Mouse (Mus musculus): Measurements from ENCODE around the gene Vegfb.

The Vegfb gene

DNA sequence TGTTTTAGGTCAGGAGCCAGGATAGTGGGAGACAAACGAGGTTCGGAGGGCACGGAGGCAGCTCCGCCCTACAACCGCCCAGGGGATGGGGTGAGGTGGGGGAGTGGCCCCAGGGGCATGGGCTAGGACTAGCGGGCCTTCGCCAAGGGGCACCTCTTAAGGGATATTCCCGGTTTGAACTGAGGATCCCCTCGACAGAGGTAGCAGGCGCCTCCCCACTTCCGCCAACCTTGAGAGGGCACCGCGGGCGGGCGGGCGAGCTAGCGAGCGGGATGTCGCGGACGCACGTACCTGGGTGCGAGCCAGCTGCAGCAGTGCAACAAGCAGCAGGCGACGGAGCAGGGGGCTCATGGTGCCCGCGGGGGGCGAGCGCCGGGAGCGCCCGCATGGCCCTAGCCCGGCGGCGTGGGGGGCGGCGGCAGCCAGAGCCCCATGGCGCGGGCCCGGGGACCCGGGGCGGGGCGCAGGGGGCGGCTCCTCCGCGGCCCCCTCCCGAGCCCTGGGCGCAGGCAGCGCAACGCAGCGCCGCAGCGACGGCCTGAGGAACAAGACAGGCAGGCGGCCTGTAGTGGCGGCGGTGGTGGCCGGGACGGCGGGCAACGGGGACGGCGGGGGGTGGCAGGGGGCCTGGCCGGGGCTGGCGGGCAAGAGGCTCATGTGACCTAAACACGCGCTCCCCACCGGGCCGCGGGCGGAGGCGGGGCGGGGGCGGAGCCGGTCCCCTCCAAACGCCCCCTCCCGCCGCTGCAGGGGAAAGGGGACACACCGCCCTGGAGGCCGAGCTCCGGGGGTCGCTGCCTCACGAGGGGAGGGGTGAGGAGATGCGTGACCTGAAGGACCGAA, at the start of gene Vegfb:
TSS of gene Vegfb (minus strand) at position 591 of the 843 bp plus-strand sequence.
- DNase-seq, result peak; percentile 68

DNA sequence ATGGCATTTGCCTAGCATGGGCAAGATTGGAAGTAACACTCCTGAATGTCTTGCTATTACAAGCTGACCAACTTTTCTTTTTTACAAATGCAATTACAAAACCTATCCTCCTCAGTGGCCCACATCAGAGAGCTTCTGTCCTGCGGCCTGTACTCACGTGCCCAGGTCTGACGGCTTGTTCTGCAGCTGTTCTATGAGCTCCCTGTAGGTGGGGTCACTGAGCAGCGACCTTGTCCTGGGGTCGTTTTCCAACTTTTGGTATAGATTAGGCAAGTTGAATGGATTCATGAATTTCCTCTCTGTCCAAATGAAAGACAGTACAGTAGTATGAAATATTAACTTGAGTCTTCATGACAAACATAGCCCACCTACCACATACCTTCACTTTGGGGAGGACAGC, 46.6 kb upstream of the Vegfb start:
- DNase-seq, result no peak

DNA sequence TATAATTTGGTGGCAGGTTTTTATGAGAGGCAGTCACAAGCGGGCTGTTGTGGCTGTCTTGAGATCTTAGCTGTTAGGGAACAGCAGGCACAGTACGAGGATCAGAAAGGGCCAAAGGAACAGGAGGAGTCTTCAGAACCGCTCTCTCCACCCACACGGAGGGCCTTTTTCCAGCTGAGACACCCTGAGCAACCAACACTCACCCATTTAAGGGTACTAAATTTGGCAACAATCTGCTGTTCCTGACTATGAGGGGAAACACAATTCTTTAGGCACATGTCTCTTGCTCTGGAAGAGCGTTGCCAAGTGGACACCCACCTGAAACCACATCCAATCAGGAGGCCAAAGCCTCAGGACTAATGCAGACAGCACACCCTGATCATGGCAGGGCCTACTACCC, 42.1 kb upstream of the Vegfb start:
- no peak for DNase-seq

DNA sequence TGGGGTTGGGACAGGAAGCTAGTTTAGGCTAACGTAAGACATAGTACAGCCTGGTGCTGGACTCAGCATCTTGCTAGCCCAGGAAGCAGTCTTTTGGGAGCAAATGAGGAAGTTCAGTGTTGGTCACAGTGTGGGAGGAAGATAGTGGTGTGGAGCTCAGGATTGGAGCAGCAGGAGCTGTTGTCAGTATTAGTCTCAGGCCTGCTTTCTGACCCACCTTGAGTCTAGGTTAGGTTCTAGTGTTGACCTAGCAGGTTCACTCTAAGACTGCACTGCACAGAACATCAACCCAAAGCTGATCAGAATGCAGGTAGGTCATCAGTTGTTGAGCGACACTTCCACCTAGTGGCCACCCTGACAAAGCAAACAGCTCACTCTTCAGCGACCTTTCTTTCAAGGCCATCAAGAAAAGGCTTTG, 32.8 kb upstream of the Vegfb start:
- DNase-seq, result peak; percentile 70

DNA sequence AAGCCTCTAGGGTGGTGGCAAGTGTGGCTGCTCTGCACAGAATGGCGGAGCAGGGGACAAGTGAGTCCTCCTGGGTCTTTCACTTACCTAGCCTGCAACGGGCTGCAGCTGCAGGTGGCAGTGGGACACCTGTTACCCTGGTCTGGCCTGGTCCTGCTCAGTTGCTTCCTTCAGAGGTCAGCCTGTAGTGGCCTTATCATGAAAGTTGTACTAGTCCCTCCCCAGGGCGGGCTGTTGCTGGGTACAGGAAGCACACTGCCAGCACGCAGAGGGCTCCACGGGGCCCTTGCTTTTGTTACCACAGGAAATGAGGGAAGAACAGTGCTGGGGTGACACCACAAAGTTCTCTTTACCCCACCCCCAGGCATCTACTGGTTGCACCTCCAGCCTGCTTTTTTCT, 31.7 kb upstream of the Vegfb start, which contains the start of gene Fermt3:
TSS of gene Fermt3 (minus strand) at position 279 of the 400 bp plus-strand sequence.
- peak; percentile 55 for DNase-seq

DNA sequence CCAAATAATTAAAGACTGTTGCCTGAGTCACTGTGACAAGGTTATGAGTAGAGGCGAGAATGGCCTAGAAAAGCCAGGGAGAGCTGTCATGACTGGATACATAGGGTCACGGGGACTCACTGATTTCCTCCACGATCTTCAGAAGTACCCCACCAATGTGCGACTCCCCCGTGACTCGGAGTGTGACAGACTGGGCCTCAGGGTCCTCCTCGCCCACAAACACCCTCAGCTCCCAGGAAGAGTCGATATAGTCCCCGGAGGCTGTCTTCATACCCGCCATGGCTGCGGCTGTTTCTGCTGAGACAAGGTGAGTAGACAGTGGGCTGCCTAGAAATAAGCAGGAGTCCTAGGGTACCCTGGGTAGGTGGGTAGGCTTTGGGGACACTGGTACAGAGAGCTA, 31.1 kb upstream of the Vegfb start:
- DNase-seq, result no peak

DNA sequence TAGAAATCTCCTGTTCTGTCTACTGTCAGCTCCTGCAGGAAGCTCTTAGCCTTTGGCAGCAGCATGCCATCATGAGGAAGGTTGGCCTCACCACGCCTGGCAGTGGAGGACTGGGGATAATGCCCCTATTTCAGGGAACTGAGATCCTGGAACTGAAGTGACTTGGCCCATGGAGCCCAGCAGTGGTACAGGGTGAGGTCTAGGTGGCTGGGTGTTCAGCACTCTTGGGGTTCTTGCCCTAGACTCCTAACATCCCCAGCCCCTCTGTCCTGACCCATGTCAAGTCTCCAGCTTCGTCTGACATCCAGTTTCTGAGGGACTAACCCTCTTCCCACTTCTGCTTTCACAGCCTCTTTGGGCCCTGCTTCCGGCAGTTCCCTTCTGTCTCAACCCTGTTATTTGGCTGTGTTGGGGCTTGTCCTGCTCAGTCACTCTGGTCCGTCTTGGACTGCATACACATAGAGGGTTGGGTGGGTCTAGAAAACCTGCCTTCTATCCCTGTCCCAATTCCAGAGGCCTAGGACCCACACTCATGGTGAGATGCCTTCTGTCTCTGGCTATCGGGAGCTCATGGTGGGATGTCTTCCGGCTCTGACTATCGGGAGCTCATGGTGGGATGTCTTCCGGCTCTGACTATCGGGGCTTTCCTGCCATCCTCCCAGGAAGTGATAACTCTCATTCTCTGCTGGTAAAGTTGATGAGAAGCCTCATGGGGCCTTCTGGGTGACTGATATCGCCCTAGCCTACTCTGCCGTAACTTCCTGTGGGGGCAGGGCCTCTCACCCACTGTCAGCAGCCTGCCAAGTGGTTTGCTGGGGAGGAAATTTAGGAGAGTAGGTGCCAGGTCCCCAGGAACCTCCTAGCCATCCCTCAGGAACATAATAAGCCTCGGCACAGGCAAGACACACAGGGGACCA, 30.3 kb upstream of the Vegfb start:
- no peak for DNase-seq

DNA sequence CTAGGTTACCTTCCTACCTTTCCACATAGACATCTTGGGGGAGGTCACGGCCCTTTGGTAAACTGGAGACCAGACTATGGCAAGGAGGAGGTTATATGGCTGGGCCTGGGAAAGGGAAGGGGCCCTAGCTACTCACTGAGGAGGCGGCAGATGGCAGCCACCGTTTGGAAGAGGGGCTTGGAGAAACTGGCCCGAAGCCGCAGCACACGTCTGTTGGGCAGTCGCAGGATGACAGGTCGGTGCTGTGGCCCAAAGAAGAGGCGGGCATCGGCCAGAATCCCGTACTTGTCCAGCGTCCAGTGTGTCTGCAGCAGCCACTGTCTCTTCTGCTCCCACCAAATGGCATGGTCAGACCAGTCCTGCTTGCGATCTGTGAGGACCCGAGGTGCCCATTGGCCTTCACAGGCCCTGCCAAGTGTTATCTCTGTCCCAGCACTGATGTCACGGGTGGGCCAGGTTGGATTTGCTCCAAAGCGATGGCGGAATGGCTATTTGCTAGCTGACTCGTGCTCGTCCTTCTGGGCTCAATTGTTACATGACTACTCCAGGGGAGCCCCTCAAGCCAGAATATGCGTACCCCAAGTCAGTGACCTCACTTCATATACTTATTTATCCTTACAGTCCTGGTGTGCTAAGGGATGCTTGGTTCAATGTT, 27.2 kb upstream of the Vegfb start:
- DNase-seq, result no peak

DNA sequence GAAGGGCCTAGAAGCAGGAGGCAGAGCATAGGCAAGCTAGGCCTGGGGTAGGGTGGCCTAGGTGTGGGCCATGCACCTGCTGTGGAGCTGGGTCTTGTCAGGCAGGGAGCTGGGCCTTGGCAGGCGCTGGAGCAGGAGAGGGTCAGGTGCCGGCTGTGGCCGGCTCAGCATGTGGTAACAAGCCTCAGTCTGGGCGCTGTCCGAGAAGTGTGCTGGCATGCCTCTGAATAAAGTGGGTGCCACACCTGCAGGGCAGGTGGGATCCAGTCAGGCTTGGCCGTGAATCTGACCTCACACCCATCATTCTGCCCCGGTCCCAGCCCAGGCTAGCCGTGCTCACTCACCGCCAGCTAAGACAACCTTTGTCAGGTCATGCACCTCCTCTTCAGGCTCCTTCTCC, 26.5 kb upstream of the Vegfb start:
- no peak for DNase-seq

DNA sequence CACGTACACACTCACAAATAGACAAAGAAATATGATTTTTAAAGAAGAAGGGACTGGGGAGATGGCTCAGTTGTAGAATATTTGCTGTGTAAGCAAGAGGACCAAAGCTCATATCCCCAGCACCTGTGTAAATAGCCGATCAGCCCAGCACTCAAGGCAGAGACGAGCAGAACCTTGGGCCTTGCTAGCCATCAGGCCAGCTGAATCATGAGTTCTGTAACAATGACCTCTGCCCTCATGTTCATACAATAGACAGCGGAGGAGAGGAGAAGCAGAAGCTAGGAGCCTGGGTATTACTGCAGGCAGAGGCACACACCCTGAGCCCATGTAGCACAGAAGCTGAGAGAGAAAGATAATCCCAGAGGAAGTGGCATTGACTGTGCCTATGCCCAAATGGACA, 25.0 kb upstream of the Vegfb start:
- no peak for DNase-seq

DNA sequence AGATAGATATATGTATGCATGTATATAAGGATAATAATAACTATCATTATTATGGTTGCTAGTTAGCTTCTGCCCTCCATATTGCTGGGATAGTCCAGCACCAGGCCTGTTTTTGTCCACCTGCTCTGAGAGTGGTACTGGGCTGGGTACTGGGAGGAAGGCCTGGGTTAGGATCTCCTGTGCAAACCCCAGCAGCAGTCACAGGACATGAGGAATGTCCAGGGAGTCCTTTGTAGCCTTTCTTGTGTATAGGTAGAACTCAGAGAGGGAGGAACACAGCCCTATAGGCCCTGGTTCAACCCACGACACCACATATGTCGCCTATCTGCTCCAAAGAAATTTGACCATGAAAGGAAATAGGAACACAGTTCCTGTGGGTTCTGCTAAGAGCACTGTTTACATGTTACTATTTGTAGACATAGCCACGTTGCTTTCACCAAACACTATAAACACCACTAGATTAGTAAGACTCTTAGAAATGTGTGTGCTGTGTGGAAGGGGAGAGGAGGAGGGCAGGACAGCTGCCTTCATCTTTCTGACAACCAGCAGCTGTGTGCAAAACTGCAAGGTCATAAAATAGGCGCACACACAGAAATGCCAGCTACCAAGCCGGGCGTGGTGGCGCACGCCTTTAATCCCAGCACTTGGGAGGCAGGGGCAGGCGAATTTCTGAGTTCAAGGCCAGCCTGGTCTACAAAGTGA, 19.6 kb upstream of the Vegfb start:
- DNase-seq, result no peak

DNA sequence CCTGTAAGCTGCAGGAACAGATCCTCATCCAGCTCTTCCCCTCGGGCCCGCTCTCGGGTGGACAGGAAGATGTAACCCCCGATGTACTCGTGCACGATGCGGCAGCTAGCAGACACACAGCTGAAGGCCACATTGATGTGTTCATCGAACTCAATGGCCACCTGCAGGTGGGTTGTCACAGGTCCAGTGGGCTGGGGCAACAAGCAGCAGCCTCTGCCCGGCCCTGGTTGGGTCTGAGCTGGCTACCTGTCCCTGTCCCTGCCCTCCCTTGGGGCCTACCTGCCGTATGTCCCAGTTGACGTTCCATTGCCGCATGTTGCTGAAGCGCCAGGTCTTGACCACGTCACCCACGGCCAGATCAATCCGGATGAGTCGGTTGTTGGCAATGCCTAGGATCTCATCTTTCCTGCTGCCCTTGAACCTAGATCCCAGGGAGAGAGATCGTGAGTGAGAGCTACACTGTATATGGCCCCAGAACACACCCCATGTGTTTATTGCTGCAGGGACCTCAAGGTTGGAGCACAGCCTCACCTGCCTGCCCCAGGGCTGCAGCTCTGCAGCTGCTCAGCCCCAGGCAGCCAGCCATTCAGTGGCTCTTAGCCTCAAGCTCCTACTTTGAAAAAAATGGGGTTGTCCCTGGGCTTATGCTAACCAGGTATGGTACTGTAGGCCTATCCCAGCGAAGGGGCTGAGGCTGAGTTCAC, 12.1 kb upstream of the Vegfb start:
- no peak for DNase-seq

DNA sequence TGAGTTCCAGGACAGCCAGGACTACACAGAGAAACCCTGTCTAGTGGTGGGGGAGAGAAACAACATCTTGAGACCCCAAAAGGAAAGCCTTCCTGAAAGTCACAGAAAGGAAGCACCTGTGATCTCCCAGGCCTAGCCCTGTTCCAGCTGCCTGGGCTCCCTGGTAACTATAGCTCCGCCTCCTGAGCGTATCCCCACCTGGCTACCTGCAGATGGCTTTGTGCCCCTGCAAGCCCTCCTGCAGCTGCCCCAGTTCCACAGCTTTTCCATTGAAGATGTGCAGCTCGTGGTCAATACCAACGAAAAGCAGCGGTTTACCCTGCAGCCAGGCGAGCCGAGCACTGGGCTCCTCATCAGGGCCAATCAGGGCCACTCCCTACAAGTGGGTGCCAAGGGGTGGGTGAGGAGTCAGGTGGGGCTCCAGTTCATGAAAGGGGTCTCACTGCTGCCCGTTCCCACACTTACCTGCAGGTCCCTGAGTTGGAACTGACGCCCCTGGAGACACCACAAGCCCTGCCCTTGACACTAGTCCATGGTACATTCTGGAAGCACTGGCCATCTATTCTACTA, 10.4 kb upstream of the Vegfb start:
- no peak for DNase-seq

DNA sequence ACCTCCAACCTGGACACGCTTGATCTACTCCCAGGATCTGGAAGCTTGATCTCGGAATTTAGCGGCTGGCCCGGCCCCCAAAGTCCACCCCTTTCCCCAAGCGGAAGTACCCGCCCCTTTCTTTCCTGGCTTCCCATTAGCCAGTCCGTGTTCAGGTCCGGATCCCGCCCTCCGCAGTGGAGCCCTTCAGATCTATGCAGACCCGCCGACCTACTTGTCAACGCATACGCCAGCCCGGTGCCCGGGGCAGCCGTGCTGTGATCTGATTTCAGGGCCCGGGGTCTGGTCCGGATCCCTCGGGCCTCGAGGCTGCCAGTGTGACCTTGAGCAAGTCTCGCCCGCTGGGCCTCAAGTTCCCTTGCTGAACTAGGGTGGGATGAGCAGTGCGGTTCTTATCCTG, 8.6 kb upstream of the Vegfb start, which contains the start of the genes Nudt22 and Trpt1:
TSS of gene Nudt22 (minus strand) at position 112 of the 400 bp plus-strand sequence.
TSS of gene Trpt1 (plus strand) at position 126 of the 400 bp plus-strand sequence.
- peak; percentile 88 for DNase-seq

DNA sequence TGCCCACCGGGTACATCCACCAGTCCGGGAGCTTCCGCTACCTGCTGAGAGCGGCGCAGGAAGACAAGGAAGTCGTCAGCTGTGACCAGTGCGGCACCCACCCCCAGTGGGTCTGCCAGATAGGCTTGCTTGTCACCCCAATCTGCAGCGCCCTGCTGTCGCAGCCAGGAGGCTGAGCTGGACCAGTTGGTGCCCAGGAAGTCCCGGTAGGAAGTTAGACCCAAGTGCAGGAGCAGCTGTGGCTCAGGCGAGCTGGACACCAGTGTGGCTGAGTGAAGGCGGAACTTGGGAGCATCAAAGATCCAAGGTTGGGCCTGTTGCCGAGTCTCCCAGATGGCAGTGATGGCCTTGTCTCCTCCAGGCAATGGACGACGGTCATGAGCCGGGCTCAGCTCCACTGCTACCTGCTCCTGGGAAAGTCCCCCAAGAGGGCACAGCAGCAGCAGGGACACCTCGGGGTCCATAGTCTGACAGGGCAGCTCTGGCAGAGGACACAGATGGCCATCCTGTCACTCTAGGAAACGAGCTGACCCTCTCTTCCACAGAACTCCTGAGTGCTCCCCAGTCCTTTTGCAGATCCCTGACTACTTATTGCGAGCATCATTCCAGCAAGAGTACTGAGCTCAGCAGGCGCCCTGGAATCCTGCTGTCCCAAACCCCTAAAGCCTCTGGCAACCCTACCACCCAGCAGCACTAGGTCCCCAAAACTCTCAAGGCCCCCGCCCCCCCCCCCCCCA, 8.0 kb upstream of the Vegfb start:
- DNase-seq, result no peak

DNA sequence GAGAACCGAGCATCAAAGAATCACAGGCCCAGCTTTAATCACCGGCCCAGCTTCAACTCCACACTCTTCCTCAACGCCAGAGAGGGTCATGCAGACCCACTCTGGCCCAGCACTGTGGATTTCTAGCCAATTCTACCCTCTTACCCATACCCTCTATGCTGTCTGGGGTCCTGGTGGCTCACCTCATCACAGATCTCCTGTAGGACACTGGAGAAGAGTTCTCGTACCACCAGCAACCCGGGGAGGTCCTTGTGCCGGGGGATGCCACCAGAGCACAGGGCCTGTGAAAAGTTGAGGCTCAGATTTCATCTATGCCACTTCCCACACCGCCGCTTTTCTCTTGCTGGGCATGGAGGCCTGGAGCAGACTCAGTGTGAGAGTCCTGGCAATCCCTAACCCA, 7.0 kb upstream of the Vegfb start:
- DNase-seq, result no peak

DNA sequence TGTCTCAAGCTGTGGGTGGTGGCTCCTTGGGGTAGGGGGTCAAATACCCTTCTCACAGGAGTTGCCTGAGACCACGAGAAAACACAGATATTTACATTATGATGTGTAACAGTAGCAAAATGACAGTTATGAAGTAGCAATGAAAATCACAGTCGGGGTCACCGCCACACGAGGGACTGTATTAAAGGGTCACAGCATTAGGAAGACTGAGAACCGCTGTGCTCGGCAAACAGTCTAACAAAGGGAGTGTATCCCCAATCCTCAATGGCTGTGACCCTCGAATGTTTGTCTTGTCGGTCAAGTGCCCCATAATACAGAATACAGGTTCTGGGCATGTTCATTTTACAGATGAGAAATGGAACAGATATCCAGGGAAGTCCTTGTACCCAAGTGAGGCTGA, 6.6 kb upstream of the Vegfb start:
- no peak for DNase-seq

DNA sequence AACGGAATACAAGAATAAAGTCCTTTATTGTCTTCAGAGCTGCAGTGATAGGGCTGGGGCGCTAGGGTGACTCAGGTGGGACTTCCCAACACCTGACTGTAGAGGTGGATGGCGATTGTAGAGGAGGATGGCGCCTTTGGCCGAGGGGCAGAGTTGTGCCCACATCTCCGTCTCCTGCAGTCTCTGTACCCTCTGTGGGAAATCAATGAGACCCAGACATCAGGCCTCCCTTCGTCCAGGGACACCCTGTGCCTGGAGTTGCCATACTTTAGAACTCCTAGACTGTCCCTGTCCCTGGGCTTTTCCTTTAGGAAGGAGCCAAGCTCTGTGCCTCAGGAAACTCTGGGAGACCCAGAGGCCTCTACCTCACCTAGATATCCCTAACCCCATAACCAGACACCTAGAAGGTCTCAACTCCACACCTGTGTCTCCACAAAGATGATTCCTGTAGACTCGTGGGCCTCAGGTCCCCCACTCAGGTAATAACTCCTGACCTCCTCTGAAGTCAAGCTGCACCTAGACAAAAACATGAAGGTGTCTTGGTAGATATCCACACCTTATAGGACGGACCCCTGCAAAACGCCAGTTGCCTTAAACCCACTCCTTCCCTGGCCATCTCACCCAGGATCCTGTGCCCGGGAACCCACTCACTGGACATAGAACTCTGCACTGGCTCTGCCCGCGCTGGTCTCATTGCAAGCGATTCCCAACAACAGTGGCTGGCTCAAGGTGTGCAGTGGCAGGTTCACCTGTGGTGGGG, 5.7 kb upstream of the Vegfb start:
- no peak for DNase-seq

DNA sequence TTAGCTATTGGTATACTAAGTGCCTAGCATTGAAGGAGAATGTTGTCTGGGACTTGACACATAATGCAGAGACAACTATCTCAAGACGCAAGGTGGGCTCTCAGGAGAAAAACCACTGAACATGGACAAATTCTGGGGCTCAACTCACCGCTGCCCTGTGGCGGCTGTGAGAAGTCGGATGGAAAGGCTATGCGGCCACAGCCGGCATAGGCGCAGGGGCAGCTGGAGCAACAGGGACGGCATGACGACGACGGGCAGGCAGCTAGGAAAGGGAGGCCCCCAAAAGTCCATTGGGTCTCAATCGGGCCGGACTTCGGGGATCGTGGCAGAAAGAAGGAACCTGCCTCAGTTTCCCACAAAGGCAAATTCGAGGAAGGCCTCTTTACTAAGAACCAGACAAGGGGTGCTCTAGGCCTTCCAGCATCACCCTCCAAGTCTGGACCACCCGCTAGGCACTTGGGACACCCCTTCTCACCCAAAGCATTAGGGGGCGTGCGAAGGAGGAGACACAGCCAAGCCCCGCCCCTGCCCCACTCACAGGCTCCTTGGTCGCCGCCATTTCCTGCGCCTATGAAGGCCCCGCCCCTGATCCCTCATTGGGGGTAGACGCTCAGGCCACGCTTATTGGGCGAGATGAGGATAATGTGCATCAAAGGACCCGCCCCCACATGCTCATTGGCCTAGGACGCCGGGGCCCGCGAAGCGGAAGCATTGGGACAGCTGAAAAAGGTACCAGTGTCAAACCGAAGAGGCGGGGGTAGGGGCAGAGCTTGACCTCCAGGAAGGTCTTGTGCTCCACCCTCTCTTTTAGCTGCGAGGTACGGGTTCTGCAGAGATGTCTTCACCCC, 4.8 kb upstream of the Vegfb start, which contains the start of gene Dnajc4:
TSS of gene Dnajc4 (minus strand) at position 562 of the 848 bp plus-strand sequence.
- DNase-seq, result peak; percentile 96

Measured in lung, postnatal 14 days (tissue).